Mouse (Mus musculus) spleen, adult 2 months (tissue): ENCODE results near the gene Il12b.
"Not testable (repeated sequence)": the region's sequence is repeated elsewhere in the genome, so short reads cannot be mapped to it uniquely, and the experiment has no call there.

ENCODE experiments used
- CTCF ChIP-seq: fragments of 200-500 bp; IDR thresholded peaks from 2 replicates; pipeline ENCODE4 v1.5.1; 2011; ENCODE audit warnings: mild to moderate bottlenecking, inconsistent platforms; ENCODE audit not compliant: insufficient read depth, insufficient read length, insufficient replicate concordance; ENCODE audit errors: extremely low read depth
- POLR2A ChIP-seq: fragments of 200-500 bp; IDR thresholded peaks from 2 replicates; pipeline ENCODE4 v1.6.1; 2011; ENCODE audit warnings: low read depth, low read length, inconsistent platforms

GRCm38 (mm10) chr11:44452016-44452415, 52.2 kb downstream of the Il12b start:
- TF ChIP-seq POLR2A, CTCF: not testable (repeated sequence)
